Mouse (Mus musculus) midbrain, embryonic 14.5 days (tissue): ENCODE data around the gene Med27. TPM values are rescaled to one million over a fixed set of nuclear protein-coding genes. Genes with fewer than 3 reads are reported as not detected.

Experiments
- ATAC-seq: fragments of 200-750 bp; cut with Nextera tagmentation; 2 replicates; pipeline ENCODE4 v1.8.0; 2017; ENCODE audit warnings: moderate number of reproducible peaks, moderate library complexity; ENCODE audit not compliant: low FRiP score, low TSS enrichment
- DNase-seq: peaks from one replicate; pipeline ENCODE4 v3.0.0-alpha.2; 2015
- H3K27ac ChIP-seq: fragments of 300-500 bp; sonication (generic); replicated peaks from 2 replicates; pipeline ENCODE4 v1.5.1; 2014; ENCODE audit warnings: mild to moderate bottlenecking, low read depth, low read length, moderate library complexity
- H3K27me3 ChIP-seq: fragments of 300-500 bp; sonication (generic); 2 replicates; pipeline ENCODE4 v1.6.1; 2014; ENCODE audit warnings: low read length, control low read depth, mixed read lengths; ENCODE audit not compliant: control insufficient read depth, insufficient read depth
- H3K36me3 ChIP-seq: fragments of 300-500 bp; sonication (generic); 2 replicates; pipeline ENCODE4 v1.6.1; 2014; ENCODE audit warnings: low read length, control low read depth; ENCODE audit not compliant: control insufficient read depth, insufficient read depth
- H3K4me1 ChIP-seq: fragments of 300-500 bp; sonication (generic); 2 replicates; pipeline ENCODE4 v1.6.1; 2014; ENCODE audit warnings: mild to moderate bottlenecking, antibody characterized with exemption, low read length, control low read depth; ENCODE audit not compliant: control insufficient read depth, insufficient read depth
- H3K4me2 ChIP-seq: fragments of 300-500 bp; sonication (generic); 2 replicates; pipeline ENCODE4 v1.6.1; 2014; ENCODE audit warnings: mild to moderate bottlenecking, low read length, moderate library complexity
- H3K4me3 ChIP-seq: fragments of 300-500 bp; sonication (generic); replicated peaks from 2 replicates; pipeline ENCODE4 v1.5.1; 2014; ENCODE audit warnings: low read depth, low read length
- H3K9ac ChIP-seq: fragments of 300-500 bp; sonication (generic); replicated peaks from 2 replicates; pipeline ENCODE4 v1.6.1; 2014; ENCODE audit warnings: mild to moderate bottlenecking, low read length, moderate library complexity
- H3K9me3 ChIP-seq: fragments of 300-500 bp; sonication (generic); 2 replicates; pipeline ENCODE4 v1.6.1; 2016; ENCODE audit warnings: low read length, control low read depth, mixed read lengths; ENCODE audit not compliant: control insufficient read depth
- WGBS: fragments of 180-500 bp; shearing (Covaris S2); extraction: QIAGEN DNeasy Blood & Tissue Kit; methylation state at CpG from one replicate; pipeline ENCODE4 v1.1.7; 2014; 5-methylcytosine and 5-hydroxymethylcytosine counted together
- polyA plus RNA-seq: library from polyadenylated mRNA; unstranded; fragments of >200 nt; fragmentation: Nextera tagmentation; extraction: Ambion mirVana; gene quantifications from 2 replicates; pipeline ENCODE4 v1.2.1, GENCODE M21; 2014

Gene Med27
- polyA plus RNA-seq, 1 experiment from 2014 or later: 81.0 TPM

- Histone ChIP-seq H3K36me3 (no peaks in the 10 kb centered on the region), H3K27ac (no peak overlapping the region), H3K9me3 (no peaks in the 10 kb centered on the region), H3K4me2 (no peak overlapping the region), H3K4me1 (peaks cover 21% of the 10 kb centered on the region; the same call in 1 of the 2 replicates), H3K27me3 (no peaks in the 10 kb centered on the region), H3K4me3 (no peak overlapping the region), H3K9ac (no peak overlapping the region)
- ATAC-seq (no peak), DNase-seq (peak; percentile 58)
- 71% methylated on average over 3 of the region's 3 CpGs for WGBS
These were observed 56.0 kb downstream of the Med27 start for GRCm38 (mm10) chr2:29402550-29403076.

GRCm38 (mm10) chr2:29403799-29404530 lies 57.3 kb downstream of the Med27 start:
- peak; percentile 41 for DNase-seq
- peaks cover 19% of the 10 kb centered on the region; the same call in 1 of the 2 replicates for H3K4me1 ChIP-seq
- ATAC-seq: no peak
- no peak overlapping the region for H3K27ac ChIP-seq
- H3K36me3 ChIP-seq: no peaks in the 10 kb centered on the region
- no peak overlapping the region for H3K4me2 ChIP-seq
- no peaks in the 10 kb centered on the region for H3K27me3 ChIP-seq
- H3K9me3 ChIP-seq: no peaks in the 10 kb centered on the region
- no peak overlapping the region for H3K4me3 ChIP-seq
- WGBS: 50% methylated on average over 9 of the region's 9 CpGs
- no peak overlapping the region for H3K9ac ChIP-seq

- H3K27me3 ChIP-seq: no peaks in the 10 kb centered on the region
- H3K9me3 ChIP-seq: no peaks in the 10 kb centered on the region
- peaks cover 19% of the 10 kb centered on the region; the same call in 1 of the 2 replicates for H3K4me1 ChIP-seq
- no peak overlapping the region for H3K4me2 ChIP-seq
- 86% methylated on average over 10 of the region's 10 CpGs for WGBS
- no peaks in the 10 kb centered on the region for H3K36me3 ChIP-seq
- no peak overlapping the region for H3K9ac ChIP-seq
- ATAC-seq (no peak), DNase-seq (no peak)
- no peak overlapping the region for H3K27ac ChIP-seq
- no peak overlapping the region for H3K4me3 ChIP-seq
These were observed 58.3 kb downstream of the Med27 start for GRCm38 (mm10) chr2:29404931-29405330.

GRCm38 (mm10) chr2:29405848-29406247 lies 59.2 kb downstream of the Med27 start:
- DNase-seq: no peak
- no peak overlapping the region for H3K27ac ChIP-seq
- ATAC-seq: no peak
- H3K27me3 ChIP-seq: no peaks in the 10 kb centered on the region
- H3K36me3 ChIP-seq: no peaks in the 10 kb centered on the region
- no peak overlapping the region for H3K9ac ChIP-seq
- H3K4me1 ChIP-seq: peaks cover 19% of the 10 kb centered on the region; the same call in 1 of the 2 replicates
- 95% methylated on average over 2 of the region's 2 CpGs for WGBS
- no peak overlapping the region for H3K4me3 ChIP-seq
- no peaks in the 10 kb centered on the region for H3K9me3 ChIP-seq
- no peak overlapping the region for H3K4me2 ChIP-seq

- 55% methylated on average over 3 of the region's 3 CpGs for WGBS
- H3K9ac ChIP-seq: no peak overlapping the region
- H3K27ac ChIP-seq: peak overlapping the region; percentile 47
- H3K4me1 ChIP-seq: peaks cover 19% of the 10 kb centered on the region; the same call in 1 of the 2 replicates
- no peak overlapping the region for H3K4me2 ChIP-seq
- H3K9me3 ChIP-seq: no peaks in the 10 kb centered on the region
- H3K36me3 ChIP-seq: no peaks in the 10 kb centered on the region
- DNase-seq: peak; percentile 43
- H3K27me3 ChIP-seq: no peaks in the 10 kb centered on the region
- no peak for ATAC-seq
- H3K4me3 ChIP-seq: no peak overlapping the region
These were observed 60.7 kb downstream of the Med27 start for GRCm38 (mm10) chr2:29407350-29407749.

GRCm38 (mm10) chr2:29407764-29408163 lies 61.1 kb downstream of the Med27 start:
- Histone ChIP-seq H3K9me3 (no peaks in the 10 kb centered on the region), H3K4me3 (no peak overlapping the region), H3K27me3 (no peaks in the 10 kb centered on the region), H3K36me3 (no peaks in the 10 kb centered on the region), H3K9ac (no peak overlapping the region), H3K4me1 (peaks cover 19% of the 10 kb centered on the region; the same call in 1 of the 2 replicates), H3K4me2 (no peak overlapping the region), H3K27ac (no peak overlapping the region; the same call in 1 of the 2 replicates)
- DNase-seq (peak; percentile 47), ATAC-seq (no peak)
- WGBS: 65% methylated on average over 7 of the region's 7 CpGs

- no peak overlapping the region for H3K9ac ChIP-seq
- no peak overlapping the region for H3K4me3 ChIP-seq
- no peaks in the 10 kb centered on the region for H3K9me3 ChIP-seq
- 74% methylated on average over 7 of the region's 7 CpGs for WGBS
- no peaks in the 10 kb centered on the region for H3K36me3 ChIP-seq
- H3K27ac ChIP-seq: no peak overlapping the region
- H3K4me2 ChIP-seq: no peak overlapping the region
- no peaks in the 10 kb centered on the region for H3K27me3 ChIP-seq
- ATAC-seq: no peak
- H3K4me1 ChIP-seq: peaks cover 12% of the 10 kb centered on the region; the same call in 1 of the 2 replicates
- DNase-seq: no peak
These were observed 64.3 kb downstream of the Med27 start for GRCm38 (mm10) chr2:29410884-29411283.

- Histone ChIP-seq H3K27ac (no peak overlapping the region), H3K4me1 (peaks cover 9% of the 10 kb centered on the region; the same call in 1 of the 2 replicates), H3K4me2 (no peak overlapping the region), H3K27me3 (no peaks in the 10 kb centered on the region), H3K36me3 (no peaks in the 10 kb centered on the region), H3K9ac (no peak overlapping the region), H3K4me3 (no peak overlapping the region), H3K9me3 (no peaks in the 10 kb centered on the region)
- ATAC-seq: no peak
- WGBS: 74% methylated on average over 3 of the region's 3 CpGs
- no peak for DNase-seq
These were observed 65.8 kb downstream of the Med27 start for GRCm38 (mm10) chr2:29412458-29412857.
